Mouse (Mus musculus) spleen, adult 2 months (tissue): Measurements from ENCODE around the gene Pebp1.

Experiments
- CTCF ChIP-seq: fragments of 200-500 bp; IDR thresholded peaks from 2 replicates; pipeline ENCODE4 v1.5.1; 2011; ENCODE audit warnings: mild to moderate bottlenecking, inconsistent platforms; ENCODE audit not compliant: insufficient read depth, insufficient read length, insufficient replicate concordance; ENCODE audit errors: extremely low read depth
- POLR2A ChIP-seq: fragments of 200-500 bp; IDR thresholded peaks from 2 replicates; pipeline ENCODE4 v1.6.1; 2011; ENCODE audit warnings: low read depth, low read length, inconsistent platforms

- TF ChIP-seq CTCF (no peak), POLR2A (no peak)
Observed at GRCm38 (mm10) chr5:117271945-117272344, 15.5 kb downstream of the Pebp1 start.
